Mouse (Mus musculus) layer of hippocampus, adult 2 months (tissue): ENCODE results near the gene Ccl1. TPM values are rescaled to one million over a fixed set of nuclear protein-coding genes. Genes with fewer than 3 reads are reported as not detected.

Experiments
- DNase-seq, 2 experiments: peaks; one replicate each; pipeline ENCODE4 v3.0.0; 2022; ENCODE audit warnings: low spot score in 2 of 2
- H3K27ac ChIP-seq: fragments of 200-600 bp; 2 replicates; pipeline ENCODE4 v1.8.1; 2022
- H3K4me3 ChIP-seq: fragments of 200-600 bp; 2 replicates; pipeline ENCODE4 v1.8.1; 2022; ENCODE audit warnings: mild to moderate bottlenecking
- CTCF ChIP-seq: fragments of 200-600 bp; conservative IDR thresholded peaks from 2 replicates; pipeline ENCODE4 v1.8.1; 2022; ENCODE audit warnings: antibody characterized with exemption, mild to moderate bottlenecking, moderate library complexity
- total RNA-seq, 2 experiments: library from RNA; stranded (reverse); gene quantifications; 2 replicates each; pipeline ENCODE4 v1.2.3; 2021

Ccl1 gene
- total RNA-seq, 2 experiments from 2014 or later: not detected

- DNase-seq: no peak
- TF ChIP-seq CTCF: no peak
- no peak overlapping the region for H3K4me3 ChIP-seq
- H3K27ac ChIP-seq: no peak overlapping the region
These were observed 115.5 kb downstream of the Ccl1 start for GRCm38 (mm10) chr11:82189782-82190563.

DNA sequence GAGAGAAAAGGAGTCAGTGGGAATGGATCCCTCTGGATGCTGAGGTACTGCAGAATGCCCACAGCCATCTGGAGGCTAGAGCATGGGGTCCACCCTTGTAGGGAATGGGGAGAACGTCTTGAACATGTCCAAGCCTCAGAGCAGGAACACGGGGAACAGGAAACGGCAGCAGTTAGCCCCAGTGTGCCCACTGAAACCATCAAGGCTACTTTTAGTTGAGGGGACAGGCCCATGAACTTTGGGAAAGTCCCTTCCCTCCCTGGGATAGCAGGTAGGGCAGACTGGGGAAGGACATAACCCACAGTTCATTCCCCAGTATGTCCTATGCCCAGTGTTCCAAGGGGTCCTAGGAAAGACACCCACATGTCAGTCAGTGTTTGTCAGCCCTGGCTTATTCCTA, 119.8 kb downstream of the Ccl1 start:
- no peak for DNase-seq
- Histone ChIP-seq H3K27ac (no peak overlapping the region), H3K4me3 (no peak overlapping the region)
- no peak for TF ChIP-seq CTCF

- Histone ChIP-seq H3K4me3 (no peak overlapping the region), H3K27ac (no peak overlapping the region)
- DNase-seq: no peak
- TF ChIP-seq CTCF: no peak
These were observed 122.1 kb downstream of the Ccl1 start for GRCm38 (mm10) chr11:82183281-82183935.

DNA sequence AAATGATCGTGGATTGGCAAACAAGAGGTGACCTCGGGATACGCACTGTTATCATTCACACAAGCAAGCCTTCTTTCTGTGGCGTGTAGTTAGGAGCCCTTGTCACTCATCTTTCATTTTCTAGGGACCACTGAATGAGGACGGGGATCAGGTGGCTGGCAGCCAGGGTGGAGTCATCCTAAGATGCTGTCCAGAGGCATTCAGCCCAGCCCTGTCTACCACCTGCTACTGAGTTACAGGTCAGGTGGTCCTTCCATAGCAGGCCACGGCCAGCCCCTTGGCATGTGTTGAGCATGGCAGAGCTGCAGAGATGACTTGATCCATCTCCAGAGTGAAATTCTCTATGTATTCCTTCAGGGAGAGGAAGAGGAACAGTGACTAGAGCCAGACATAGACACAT, 123.1 kb downstream of the Ccl1 start:
- DNase-seq: no peak
- no peak for TF ChIP-seq CTCF
- no peak overlapping the region for H3K4me3 ChIP-seq
- H3K27ac ChIP-seq: no peak overlapping the region

- Histone ChIP-seq H3K27ac (no peak overlapping the region), H3K4me3 (no peak overlapping the region)
- TF ChIP-seq CTCF: no peak
- DNase-seq: no peak
These were observed 124.2 kb downstream of the Ccl1 start for GRCm38 (mm10) chr11:82181331-82181730.

DNA sequence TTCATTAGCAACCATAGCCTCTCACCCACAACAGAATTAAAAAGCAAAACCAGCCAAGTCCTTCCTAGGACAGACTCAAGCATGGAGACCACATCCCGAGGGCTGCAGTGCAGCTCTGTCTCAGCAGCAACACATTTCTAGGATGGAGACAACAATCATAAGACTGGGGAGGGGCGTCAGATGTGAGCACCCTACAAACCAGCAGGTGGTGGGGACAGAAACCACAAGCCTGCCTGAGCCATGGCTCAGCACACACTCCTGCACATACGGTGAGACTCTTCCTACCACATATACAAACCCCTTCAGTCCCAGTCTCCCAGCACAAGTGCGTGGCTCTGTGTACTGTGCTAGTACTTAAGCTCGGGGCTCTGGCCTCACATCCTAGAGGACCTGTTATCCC, 127.3 kb downstream of the Ccl1 start:
- Histone ChIP-seq H3K4me3 (no peak overlapping the region), H3K27ac (no peak overlapping the region)
- no peak for DNase-seq
- TF ChIP-seq CTCF: no peak

DNA sequence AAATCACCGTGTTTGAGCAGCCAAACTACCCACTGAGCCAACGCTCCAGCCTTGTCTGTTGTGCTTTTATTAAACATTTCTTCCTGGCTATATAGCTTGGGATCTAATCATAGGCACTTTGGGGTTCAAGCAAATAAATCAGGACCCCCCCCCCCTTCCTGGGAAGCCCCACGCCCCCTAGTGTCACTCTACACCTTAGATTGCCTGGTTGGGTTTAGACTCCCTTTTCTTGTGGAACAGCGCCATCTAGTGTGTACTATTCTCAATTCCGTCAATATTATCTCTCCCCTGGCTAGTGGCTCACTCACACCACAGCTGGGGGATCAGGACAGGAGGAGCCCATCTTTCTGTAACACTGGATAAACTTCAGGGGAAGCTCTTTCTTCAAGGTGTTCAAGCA, 127.8 kb downstream of the Ccl1 start:
- peak; percentile 80 for TF ChIP-seq CTCF
- no peak overlapping the region for H3K27ac ChIP-seq
- H3K4me3 ChIP-seq: no peak overlapping the region
- peak; percentile 63 to 73 for DNase-seq

GRCm38 (mm10) chr11:82174794-82175193, 130.7 kb downstream of the Ccl1 start:
- peak; percentile 82 for TF ChIP-seq CTCF
- Histone ChIP-seq H3K4me3 (no peak overlapping the region), H3K27ac (no peak overlapping the region)
- DNase-seq: peak; percentile 42 to 44

- TF ChIP-seq CTCF: no peak
These were observed 132.0 kb downstream of the Ccl1 start for GRCm38 (mm10) chr11:82173491-82173890.

DNA sequence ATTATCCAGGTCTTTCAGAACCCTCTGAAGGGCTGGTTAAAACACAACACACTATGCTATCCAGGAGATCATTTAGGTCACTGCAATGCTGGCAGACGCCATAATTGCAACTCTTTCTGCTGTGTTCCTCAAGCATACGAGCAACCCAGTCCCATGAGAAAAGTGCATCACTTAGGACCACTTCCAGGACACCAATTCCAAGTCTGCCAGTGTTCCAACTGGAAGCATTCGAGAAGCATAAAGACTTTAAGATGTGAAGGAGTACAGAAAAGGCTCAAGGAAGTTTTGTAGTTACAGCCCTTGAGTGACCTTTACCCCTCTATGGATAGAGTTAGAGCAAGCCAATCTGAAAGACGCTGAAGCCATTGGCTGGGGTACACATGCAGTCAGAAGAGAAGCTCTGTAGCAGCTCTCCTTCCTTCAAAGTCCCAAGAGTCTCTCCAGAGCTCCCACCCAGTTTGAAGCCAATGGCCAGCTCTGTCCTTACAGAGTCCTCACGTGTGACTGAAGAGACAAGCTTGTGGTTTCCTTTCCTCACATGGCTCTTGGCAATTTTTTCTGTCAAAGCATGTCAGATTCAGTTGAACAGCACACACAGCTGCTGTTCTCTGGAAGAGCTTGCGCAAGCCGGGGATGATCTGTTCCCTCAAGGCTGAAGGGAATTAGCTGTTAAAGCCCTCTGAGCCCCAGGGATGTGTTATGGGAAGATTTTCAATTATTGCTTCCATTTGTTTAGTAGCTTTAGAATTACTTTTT, 134.0 kb downstream of the Ccl1 start:
- TF ChIP-seq CTCF: no peak
- no peak overlapping the region for H3K4me3 ChIP-seq
- no peak for DNase-seq
- no peak overlapping the region for H3K27ac ChIP-seq

More at GRCm38 (mm10) chr11:82173491-82173890, 132.0 kb downstream of the Ccl1 start:
- no peak for DNase-seq
- Histone ChIP-seq H3K27ac (no peak overlapping the region), H3K4me3 (no peak overlapping the region)

DNA sequence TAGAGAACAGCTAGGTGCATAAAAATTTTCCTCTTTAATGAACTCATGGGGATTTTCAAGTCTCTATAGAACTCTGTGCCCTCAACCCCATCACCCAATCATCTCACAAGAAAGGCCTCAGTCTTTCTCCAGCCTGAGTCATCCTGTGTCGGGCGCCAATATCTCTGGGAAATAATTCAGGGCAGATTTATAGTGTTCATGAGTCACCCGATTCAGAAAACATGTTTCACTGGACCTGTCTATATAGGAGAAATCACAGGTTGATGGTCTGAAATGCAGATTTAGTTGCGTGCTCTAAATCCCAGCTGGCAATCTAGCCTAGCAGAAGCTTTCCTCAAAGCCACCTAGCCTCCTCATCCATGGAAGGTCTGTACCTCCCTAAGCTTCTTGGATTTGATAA, 136.0 kb downstream of the Ccl1 start:
- no peak for DNase-seq
- no peak for TF ChIP-seq CTCF
- H3K4me3 ChIP-seq: no peak overlapping the region
- H3K27ac ChIP-seq: no peak overlapping the region

DNA sequence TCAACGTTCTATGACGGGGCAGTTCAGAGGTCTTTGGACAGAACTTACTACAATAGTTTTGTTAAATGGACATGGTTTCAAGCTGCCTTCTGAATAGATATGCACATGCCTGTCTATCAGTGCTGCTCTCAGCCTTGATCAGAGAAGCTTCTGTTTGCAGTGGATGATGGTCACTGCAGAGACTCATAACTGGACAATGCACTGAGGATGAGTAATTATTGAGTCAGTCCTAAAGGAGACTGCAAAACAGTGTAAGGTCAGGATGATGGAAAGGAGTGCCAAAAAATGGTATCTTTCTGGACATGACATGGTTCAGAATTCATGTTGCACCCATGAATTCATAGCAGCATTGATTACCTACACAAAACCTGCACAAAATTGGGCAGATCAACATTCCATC, 137.2 kb downstream of the Ccl1 start:
- no peak for DNase-seq
- Histone ChIP-seq H3K27ac (no peak overlapping the region), H3K4me3 (no peak overlapping the region)
- TF ChIP-seq CTCF: no peak

- no peak overlapping the region for H3K27ac ChIP-seq
- no peak for DNase-seq
- no peak overlapping the region for H3K4me3 ChIP-seq
- no peak for TF ChIP-seq CTCF
These were observed 142.2 kb downstream of the Ccl1 start for GRCm38 (mm10) chr11:82163285-82163684.

DNA sequence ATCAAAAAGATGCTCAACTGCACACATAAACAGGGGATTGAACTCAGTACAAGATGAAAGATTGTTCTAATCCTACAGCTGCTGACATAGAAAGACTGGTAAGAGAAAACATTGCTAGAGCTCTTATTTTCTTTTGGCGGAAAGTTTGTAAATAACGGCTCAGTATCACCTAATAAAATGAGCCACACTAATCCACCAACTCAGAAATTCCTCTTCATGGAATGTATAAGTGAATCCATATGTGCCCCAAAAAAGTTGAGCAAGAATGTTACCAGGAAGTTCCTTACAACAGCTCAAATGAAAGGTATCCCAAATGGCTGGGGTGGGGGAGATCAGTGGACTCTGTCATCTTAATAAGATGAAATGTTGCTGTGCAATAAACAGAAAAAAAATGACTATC, 146.4 kb downstream of the Ccl1 start:
- no peak for TF ChIP-seq CTCF

More for the DNA sequence above, 146.4 kb downstream of the Ccl1 start:
- Histone ChIP-seq H3K27ac (no peak overlapping the region), H3K4me3 (no peak overlapping the region)
- DNase-seq: no peak
